Mouse (Mus musculus) ZHBTc4 (cell line): ENCODE data around the gene Fam169b.
"Not testable (repeated sequence)": the region's sequence is repeated elsewhere in the genome, so short reads cannot be mapped to it uniquely, and the experiment has no call there.

Experiments
- DNase-seq: peaks from one replicate; pipeline ENCODE4 v3.0.0-alpha.2; 2011; ENCODE audit warnings: low read depth, low spot score

The Fam169b gene

DNA sequence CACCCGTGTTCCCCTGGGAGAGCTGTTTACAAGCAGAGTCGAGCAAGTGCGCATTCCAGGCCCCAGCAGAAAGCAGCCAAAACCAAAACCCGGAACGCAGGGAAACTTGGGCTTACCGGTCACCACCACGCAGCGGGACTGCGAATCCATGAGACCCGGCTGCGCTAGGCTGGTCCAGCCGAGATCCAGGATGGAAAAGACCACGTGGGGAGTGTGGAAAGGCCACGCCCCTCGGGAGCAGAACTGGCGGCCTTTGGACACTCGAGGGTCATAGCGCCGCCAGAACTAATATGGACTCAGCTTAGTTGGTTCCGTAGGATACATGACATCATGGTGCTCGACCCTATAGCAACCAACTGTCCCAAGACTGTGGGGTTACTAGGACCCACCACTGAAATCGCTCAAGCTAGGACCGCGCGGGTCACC, 9.6 kb upstream of the Fam169b start, which contains the start of gene Pgpep1l:
TSS of gene Pgpep1l (minus strand) at position 206 of the 426 bp plus-strand sequence.
- peak; percentile 68 for DNase-seq

DNA sequence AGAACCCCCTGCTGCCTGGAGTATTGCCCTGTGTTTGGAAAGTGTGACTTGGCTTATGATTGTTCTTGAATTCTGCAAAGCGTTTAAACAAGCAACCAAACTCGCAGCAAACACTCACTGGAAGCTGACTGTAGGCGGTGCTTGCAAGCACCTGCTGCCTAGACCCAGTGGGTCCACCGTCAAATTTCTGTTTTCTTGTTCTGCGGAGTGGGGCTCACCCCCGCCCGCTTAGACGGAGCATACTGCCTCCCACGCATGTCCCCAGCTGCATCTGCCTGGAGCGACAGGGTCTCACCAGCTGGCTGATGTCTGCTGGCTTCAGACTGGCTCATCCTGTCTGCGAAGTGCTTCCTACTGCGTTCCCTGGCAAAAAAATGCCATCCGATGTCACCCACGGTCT, 9.1 kb upstream of the Fam169b start:
- no peak for DNase-seq

- DNase-seq, result no peak
These were observed 8.2 kb upstream of the Fam169b start for GRCm38 (mm10) chr7:68265391-68265790.

DNA sequence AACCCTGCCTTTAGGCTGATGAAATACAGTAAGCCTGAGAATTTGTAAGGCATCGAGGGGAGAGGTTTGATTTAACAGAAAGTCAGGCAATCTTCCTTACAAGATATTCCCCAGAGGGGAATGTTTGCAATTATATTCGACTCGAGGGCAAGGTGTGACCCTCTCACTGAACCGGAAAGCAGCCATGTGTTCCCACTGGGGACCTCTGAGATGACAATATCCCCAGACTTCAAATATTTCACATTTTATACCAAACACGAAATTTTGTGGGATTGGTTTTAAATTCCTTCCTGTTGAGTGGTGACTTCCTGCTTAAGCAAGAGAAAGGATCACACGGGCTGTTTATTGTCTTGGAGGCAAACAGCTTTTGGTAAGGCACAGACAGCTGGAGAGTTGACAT, 6.9 kb upstream of the Fam169b start:
- no peak for DNase-seq

DNA sequence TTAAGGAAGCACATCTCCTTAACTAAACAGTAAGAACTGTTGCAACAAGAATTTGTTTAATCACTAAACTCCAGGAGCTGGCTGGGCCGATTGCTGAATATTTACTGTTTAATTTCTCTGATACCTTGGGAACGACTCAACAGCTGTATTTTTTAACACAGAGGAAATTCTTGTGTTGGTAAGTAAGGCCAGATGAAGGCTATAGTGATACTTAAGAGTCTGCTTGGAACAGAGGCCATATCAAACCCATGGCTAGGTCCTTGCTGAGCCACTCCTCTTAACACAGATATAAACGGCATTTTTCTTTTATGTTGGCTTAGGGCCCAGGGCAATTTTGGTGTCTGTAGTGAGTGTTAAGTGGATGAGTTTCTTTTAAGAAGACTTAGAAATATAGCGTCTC, 3.1 kb upstream of the Fam169b start:
- no peak for DNase-seq

DNA sequence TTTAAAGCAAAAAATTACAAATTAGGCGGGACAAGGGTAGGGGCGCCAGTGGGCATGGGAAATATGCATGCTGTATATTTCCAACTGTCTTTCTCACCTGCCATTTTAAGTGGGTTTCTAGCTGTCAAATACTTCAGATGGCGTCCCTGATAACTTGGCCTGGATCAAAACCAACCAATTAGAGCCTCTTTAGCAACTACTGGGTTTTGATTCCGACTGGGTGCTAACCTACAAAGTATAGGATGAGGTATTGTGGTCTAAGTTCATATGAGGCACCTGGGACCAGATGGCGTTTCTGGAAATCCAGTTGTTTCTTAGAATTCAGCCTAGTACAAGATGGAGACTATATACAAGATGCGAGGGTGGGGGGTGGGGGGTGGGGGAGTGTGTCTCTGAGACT, 1.8 kb upstream of the Fam169b start:
- no peak for DNase-seq

- DNase-seq, result no peak
These were observed 1.0 kb upstream of the Fam169b start for GRCm38 (mm10) chr7:68272607-68273006.

GRCm38 (mm10) chr7:68274218-68274617, 579 bp downstream of the Fam169b start:
- no peak for DNase-seq

GRCm38 (mm10) chr7:68274951-68275350, 1.3 kb downstream of the Fam169b start:
- DNase-seq, result no peak

GRCm38 (mm10) chr7:68275445-68275837, 1.8 kb downstream of the Fam169b start:
- not testable (repeated sequence) for DNase-seq

DNA sequence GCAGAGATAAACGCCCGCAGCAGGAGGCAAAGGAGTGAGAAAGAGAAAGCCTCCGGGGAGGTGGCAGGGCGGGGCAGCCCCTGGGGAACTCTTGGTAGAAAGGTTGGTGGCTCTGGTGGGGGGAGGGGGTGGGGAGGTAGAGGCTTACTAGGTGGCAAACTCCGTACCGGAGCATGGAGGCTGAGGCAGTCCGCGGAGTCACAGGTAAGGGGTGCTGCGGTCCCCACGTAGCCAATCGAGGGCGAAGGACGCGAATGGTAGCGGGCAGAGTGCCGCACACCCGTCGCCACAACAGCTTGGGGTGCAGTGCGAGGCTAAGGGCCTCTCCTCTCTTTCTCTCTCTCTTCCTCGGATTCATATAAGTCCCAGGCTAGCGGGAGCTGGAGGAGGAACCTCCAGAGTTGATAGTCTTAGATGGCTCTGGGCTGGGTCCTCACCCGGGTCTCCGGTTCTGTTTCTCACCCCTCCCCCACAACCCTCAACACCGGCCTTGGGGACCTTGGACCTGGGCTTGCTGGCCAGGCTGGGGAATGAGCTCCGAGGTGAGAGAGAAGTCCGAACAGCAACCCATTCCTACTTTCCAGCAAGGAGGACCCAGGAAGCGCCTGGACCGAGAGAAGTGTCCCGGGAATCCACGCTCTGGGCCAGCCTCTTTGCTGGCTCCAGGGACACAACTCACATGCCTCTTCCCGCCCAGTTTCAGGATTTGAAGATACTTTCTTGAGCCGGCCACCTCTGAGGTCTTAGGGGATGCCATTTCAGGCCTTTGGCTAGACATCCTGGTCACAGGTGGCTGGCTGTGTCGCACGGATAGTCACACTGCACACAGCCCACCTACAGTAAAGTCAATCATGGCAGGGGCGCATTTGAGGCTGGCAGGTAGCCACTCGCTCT, 2.4 kb downstream of the Fam169b start:
- DNase-seq, result peak; percentile 95

DNA sequence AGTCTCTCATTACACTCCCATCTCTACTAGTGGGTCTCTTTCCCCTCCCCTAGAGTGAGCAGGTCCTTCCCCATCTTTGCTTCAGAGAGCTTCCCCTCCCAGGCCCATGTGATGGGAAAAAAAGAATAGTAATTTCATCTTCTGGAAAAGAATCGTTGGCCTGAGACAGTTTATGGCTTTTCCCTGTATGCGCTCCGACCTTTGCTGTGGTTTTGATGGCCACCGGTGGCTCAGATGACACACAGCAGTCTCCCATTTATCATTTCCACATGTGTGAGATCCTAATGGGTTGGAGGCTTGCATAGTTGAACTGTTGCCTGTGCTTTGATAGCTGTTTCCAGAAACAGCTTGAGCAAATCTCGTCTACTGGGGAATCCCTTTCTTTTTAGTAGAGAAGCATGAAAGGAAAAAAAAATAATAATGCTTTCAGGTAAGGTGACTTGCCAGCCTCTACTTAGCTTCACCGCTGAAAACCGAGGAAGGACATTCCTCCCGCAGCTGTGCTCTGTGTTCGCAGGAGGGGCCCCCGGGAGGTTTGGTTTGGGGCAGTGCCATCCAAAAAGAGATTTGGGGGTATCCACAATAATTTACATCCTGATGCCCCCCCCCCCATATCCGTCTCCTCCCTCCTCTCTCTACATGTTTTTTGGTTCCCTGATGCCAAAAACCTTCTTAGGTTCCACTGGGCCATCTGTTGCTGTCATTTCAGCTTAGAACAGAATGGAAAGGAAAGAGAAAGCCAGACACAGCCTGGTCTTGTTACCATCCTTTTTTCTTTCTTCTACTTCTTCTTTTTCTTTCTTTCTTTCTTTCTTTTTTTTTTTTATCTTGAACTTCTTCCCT, 3.6 kb downstream of the Fam169b start:
- no peak for DNase-seq

DNA sequence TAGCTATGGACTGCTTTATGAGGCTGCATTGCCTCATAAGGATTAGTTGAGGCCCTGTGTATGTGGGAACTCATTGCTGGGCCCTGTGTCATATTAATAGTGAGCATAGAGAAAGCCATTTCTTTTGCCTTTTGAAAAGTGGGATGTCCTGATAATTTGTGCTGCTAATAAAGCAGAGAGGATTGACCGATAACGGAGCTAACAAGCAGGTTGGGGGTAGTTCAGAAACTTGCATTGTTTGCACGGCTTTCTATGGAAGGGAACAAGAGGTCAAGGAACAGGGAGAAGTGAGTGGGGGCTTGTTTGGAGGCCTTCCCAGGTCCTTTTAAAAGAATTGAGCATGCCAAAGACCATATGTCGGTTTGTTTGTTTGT, 4.2 kb downstream of the Fam169b start:
- no peak for DNase-seq

DNA sequence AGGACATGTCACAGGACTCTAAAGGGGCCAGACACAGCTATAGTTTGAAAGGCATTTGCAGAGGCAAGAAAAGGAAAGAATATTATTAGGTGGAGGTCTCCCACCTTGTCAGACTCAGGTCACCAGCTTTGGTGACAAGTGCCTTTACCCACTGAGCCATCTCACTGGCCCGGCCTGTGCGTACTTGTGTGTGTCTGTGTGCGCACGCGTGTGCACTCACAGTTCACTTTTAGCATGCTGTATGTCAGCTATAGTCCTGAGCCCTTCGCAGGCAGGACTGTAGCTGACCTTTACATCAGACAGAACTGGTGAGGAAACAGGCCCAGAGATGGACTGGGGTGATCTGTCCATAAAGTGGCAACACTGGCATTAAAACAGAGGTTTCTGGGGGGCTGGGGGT, 4.7 kb downstream of the Fam169b start:
- no peak for DNase-seq

DNA sequence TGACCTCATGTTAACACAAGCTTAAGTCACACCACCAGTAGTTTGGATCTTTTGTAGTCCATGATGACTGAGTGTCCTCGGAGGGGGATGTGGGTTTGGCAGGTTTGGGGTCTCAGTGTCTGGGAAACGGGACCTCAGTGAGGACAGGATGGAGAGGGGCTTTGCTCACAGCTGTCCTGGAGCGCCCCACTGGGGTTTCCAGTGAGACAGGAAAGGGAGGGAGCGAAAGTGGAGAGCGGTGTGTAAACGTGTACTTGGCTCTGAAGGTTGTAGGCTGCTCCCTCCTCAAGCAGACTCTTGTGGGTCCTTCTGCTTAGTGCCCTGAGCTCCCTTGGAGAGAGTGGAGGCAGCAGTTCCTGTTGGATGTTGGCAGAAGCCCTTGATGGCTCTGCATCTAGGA, 5.3 kb downstream of the Fam169b start:
- DNase-seq, result no peak

GRCm38 (mm10) chr7:68279481-68279880, 5.8 kb downstream of the Fam169b start:
- no peak for DNase-seq

- DNase-seq, result no peak
These were observed 6.8 kb downstream of the Fam169b start for GRCm38 (mm10) chr7:68280352-68280869.

DNA sequence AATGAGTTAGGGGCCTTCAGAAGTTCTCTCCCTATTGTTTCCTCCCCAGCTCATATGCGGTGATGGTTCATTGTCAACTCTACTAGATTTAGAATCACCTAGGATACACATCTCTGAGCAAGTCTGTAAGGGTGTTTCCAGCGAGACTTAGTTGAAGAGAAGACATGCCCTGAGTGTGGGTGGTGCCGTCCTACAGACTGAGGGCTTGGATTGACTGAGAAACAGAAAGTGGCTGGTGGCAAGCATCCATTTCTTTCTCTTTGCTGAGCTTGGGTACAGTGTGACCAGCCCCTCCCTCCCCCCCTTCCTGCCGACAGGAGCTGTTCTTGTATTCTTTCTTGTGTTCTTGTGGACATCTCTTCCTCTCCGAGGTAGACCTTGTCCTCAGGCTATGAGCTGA, 7.7 kb downstream of the Fam169b start:
- DNase-seq, result no peak

GRCm38 (mm10) chr7:68282304-68283132, 8.9 kb downstream of the Fam169b start:
- no peak for DNase-seq

GRCm38 (mm10) chr7:68283133-68283520, 9.5 kb downstream of the Fam169b start:
- DNase-seq, result not testable (repeated sequence)

- DNase-seq, result no peak
These were observed 10.1 kb downstream of the Fam169b start for GRCm38 (mm10) chr7:68283776-68284175.
